Mouse (Mus musculus) kidney, embryonic 14.5 days (tissue): ENCODE data around the gene Gja5. TPM values are rescaled to one million over a fixed set of nuclear protein-coding genes. Genes with fewer than 3 reads are reported as not detected.

ENCODE experiments used
- ATAC-seq: fragments of 200-750 bp; cut with Nextera tagmentation; 2 replicates; pipeline ENCODE4 v1.8.0; 2017; ENCODE audit warnings: moderate number of reproducible peaks, mild to moderate bottlenecking, moderate TSS enrichment, moderate library complexity; ENCODE audit not compliant: low FRiP score, low TSS enrichment
- H3K27ac ChIP-seq: fragments of 300-500 bp; sonication (generic); 2 replicates; pipeline ENCODE4 v1.5.1; 2014; ENCODE audit warnings: low read depth, mild to moderate bottlenecking, low read length, moderate library complexity, mixed read lengths
- H3K27me3 ChIP-seq: fragments of 300-500 bp; sonication (generic); 2 replicates; pipeline ENCODE4 v1.6.1; 2014; ENCODE audit warnings: mild to moderate bottlenecking, low read length; ENCODE audit not compliant: control insufficient read depth, insufficient read depth
- H3K36me3 ChIP-seq: fragments of 300-500 bp; sonication (generic); 2 replicates; pipeline ENCODE4 v1.6.1; 2014; ENCODE audit warnings: low read length, mixed read lengths; ENCODE audit not compliant: control insufficient read depth, insufficient read depth
- H3K4me1 ChIP-seq: fragments of 300-500 bp; sonication (generic); 2 replicates; pipeline ENCODE4 v1.6.1; 2014; ENCODE audit warnings: low read length, mixed read lengths; ENCODE audit not compliant: control insufficient read depth, insufficient read depth
- H3K4me2 ChIP-seq: fragments of 300-500 bp; sonication (generic); replicated peaks from 2 replicates; pipeline ENCODE4 v1.6.1; 2014; ENCODE audit warnings: low read depth, mild to moderate bottlenecking, low read length
- H3K4me3 ChIP-seq: fragments of 300-500 bp; sonication (generic); 2 replicates; pipeline ENCODE4 v1.5.1; 2014; ENCODE audit warnings: mild to moderate bottlenecking, low read length
- H3K9ac ChIP-seq: fragments of 300-500 bp; sonication (generic); 2 replicates; pipeline ENCODE4 v1.6.1; 2014; ENCODE audit warnings: low read depth, mild to moderate bottlenecking, low read length, moderate library complexity
- H3K9me3 ChIP-seq: fragments of 300-500 bp; sonication (generic); 2 replicates; pipeline ENCODE4 v1.6.1; 2016; ENCODE audit warnings: low read length; ENCODE audit not compliant: control insufficient read depth
- WGBS: fragments of 180-500 bp; shearing (Covaris S2); extraction: QIAGEN DNeasy Blood & Tissue Kit; methylation state at CpG from one replicate; pipeline ENCODE4 v1.1.7; 2014; 5-methylcytosine and 5-hydroxymethylcytosine counted together
- polyA plus RNA-seq: library from polyadenylated mRNA; unstranded; fragments of >200 nt; fragmentation: Nextera tagmentation; extraction: Ambion mirVana; gene quantifications from 2 replicates; pipeline ENCODE4 v1.2.1, GENCODE M21; 2014

The Gja5 gene
- polyA plus RNA-seq, 1 experiment from 2014 or later, result 5.6 TPM

DNA sequence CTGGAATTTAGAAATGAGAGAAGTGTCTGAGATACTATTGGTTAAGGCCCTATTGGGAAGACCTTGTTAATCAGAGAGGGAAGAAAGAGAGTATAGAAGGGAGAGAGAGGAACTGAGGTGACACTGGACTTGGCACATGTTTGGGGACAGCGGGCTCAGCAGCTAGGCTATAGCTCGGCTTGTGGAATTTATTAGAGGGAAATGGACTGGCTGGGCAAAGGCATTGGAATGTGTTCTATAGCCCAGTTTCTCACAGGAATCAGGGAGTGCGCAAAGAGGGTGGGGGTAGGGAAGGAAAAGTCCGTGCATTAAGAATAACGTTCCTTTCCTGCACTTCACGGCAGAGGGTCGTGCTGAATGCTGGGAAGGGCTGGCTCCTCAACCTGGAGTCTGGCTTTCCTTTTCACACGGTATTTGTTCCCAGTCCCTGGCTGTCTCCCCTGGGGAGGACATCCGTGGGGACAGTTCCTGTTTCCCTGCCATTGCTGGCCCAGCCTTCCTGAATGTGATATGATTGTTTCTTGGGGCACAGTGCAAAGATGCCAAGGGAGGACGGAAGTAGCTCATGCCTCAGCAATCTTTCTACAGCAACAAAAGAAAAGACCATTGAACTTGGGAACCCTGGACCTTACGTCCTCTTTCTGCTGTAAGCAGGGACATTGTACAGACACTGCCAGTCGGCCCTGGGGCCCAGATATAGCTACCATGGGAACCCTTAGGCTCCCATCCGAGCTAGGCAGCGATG lies 49.2 kb downstream of the Gja5 start:
- Histone ChIP-seq H3K9ac (no peak overlapping the region), H3K4me2 (no peak overlapping the region), H3K36me3 (no peaks in the 10 kb centered on the region), H3K27ac (no peak overlapping the region), H3K4me1 (no peaks in the 10 kb centered on the region), H3K9me3 (no peaks in the 10 kb centered on the region), H3K27me3 (no peaks in the 10 kb centered on the region), H3K4me3 (no peak overlapping the region)
- WGBS, result 45% methylated on average over 14 of the region's 14 CpGs
- no peak for ATAC-seq

DNA sequence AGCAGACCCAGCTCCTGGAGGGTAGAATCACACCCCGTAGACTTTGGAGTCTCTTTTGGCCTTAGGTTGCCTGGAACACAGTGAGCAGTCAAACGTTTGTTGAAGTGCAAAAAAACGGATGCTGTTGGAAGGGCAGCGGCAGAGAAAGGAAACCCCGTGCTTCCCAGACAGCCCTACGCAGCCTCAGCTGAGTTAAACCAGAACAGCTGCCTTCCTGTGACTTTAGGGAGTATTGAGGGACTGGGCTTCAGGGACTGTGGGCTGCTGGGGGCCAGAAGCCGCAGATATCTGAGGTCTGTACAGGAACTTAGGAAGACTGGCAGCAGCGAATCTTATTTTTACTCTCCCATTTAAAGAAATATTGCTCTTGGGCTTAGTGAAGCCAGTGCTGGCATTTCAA lies 56.1 kb downstream of the Gja5 start:
- 50% methylated on average over 8 of the region's 8 CpGs for WGBS
- H3K9ac ChIP-seq, result no peak overlapping the region
- H3K4me2 ChIP-seq, result no peak overlapping the region
- no peaks in the 10 kb centered on the region for H3K36me3 ChIP-seq
- H3K4me3 ChIP-seq, result no peak overlapping the region
- no peaks in the 10 kb centered on the region for H3K9me3 ChIP-seq
- H3K27me3 ChIP-seq, result no peaks in the 10 kb centered on the region
- no peaks in the 10 kb centered on the region for H3K4me1 ChIP-seq
- ATAC-seq, result no peak
- H3K27ac ChIP-seq, result no peak overlapping the region

DNA sequence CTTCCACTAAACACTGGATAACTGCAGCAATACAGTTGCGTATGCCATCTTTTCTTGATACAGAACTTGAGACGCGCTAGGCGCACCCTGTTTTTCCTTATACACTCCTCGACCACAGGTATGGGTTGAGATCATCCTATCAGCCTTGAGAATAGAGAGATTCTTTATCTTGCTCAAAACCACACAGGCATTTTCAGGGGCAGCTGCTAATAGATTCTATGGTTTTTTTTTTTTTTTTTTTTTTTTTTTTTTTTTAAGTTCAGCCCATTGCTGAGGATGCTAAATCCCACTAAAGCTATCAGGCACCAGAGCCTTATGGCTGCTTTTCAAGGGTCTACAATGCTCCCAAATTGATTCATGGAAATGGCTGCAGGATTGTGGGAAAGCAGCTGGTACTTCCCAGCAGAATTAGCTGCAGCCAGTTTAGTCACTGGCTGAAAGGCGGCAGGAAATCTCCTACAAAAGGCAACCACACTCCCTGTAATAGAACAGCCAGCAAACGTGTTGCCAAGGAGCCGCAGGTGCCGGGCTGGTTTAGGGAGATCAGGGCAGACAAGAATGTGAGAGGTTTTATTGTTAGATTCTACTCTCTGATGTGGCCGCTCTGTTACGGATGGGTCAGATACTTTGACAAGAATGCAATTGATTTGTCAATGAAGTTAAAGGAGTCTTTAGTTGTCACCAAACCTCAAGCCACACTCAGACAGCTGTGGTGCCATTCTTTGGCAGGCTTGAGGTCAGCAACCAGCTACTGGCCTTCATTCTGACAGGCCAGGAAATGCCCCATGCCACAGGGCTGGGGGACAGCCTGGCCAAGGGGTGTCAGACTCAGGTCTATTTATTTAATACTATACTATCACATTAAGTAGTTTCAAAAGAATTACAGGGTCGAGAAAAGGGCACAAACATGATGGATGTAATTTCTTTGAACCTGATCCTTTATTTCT lies 58.9 kb downstream of the Gja5 start:
- no peak for ATAC-seq
- 59% methylated on average over 12 of the region's 12 CpGs for WGBS
- H3K4me1 ChIP-seq, result no peaks in the 10 kb centered on the region

GRCm38 (mm10) chr3:96970986-96971385 lies 66.5 kb downstream of the Gja5 start:
- no peaks in the 10 kb centered on the region for H3K4me1 ChIP-seq
- no peak overlapping the region for H3K27ac ChIP-seq
- H3K4me3 ChIP-seq, result no peak overlapping the region
- no peaks in the 10 kb centered on the region for H3K9me3 ChIP-seq
- H3K4me2 ChIP-seq, result no peak overlapping the region
- no peak overlapping the region for H3K9ac ChIP-seq
- H3K36me3 ChIP-seq, result no peaks in the 10 kb centered on the region
- H3K27me3 ChIP-seq, result no peaks in the 10 kb centered on the region
- no peak for ATAC-seq
- 36% methylated on average over 7 of the region's 7 CpGs for WGBS

More for the DNA sequence above, 58.9 kb downstream of the Gja5 start:
- Histone ChIP-seq H3K9me3 (no peaks in the 10 kb centered on the region), H3K27ac (no peak overlapping the region), H3K27me3 (no peaks in the 10 kb centered on the region), H3K36me3 (no peaks in the 10 kb centered on the region), H3K4me2 (no peak overlapping the region), H3K4me3 (no peak overlapping the region), H3K9ac (no peak overlapping the region)

GRCm38 (mm10) chr3:96974467-96974866 lies 70.0 kb downstream of the Gja5 start:
- Histone ChIP-seq H3K9me3 (no peaks in the 10 kb centered on the region), H3K4me1 (no peaks in the 10 kb centered on the region), H3K27me3 (no peaks in the 10 kb centered on the region), H3K4me3 (no peak overlapping the region), H3K36me3 (no peaks in the 10 kb centered on the region), H3K9ac (no peak overlapping the region), H3K27ac (no peak overlapping the region), H3K4me2 (no peak overlapping the region)
- no peak for ATAC-seq
- WGBS, result 67% methylated on average over 7 of the region's 7 CpGs

DNA sequence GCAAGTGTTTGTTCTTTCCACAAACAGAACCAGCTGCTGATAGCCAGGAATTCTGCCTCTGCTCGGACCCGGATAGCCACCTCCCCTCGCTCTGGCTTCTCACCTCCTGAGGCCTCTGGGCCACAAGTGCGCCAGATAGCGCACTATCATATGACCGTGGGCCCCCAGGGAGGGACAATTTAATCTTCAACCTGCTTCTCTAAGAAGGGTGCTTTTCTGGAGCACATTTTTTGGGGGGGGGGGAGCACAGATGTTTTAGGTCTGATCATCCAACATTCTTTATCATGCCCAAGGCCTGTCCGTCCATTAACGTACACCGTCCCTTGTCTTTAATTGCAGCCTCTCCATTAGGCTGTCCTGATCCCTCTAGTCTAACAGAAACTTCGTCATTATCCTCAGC lies 71.1 kb downstream of the Gja5 start:
- 89% methylated on average over 10 of the region's 10 CpGs for WGBS
- H3K9ac ChIP-seq, result no peak overlapping the region
- no peak overlapping the region for H3K27ac ChIP-seq
- no peak overlapping the region for H3K4me2 ChIP-seq
- no peaks in the 10 kb centered on the region for H3K9me3 ChIP-seq
- H3K4me1 ChIP-seq, result no peaks in the 10 kb centered on the region
- no peaks in the 10 kb centered on the region for H3K36me3 ChIP-seq
- ATAC-seq, result no peak
- H3K4me3 ChIP-seq, result no peak overlapping the region
- H3K27me3 ChIP-seq, result no peaks in the 10 kb centered on the region

DNA sequence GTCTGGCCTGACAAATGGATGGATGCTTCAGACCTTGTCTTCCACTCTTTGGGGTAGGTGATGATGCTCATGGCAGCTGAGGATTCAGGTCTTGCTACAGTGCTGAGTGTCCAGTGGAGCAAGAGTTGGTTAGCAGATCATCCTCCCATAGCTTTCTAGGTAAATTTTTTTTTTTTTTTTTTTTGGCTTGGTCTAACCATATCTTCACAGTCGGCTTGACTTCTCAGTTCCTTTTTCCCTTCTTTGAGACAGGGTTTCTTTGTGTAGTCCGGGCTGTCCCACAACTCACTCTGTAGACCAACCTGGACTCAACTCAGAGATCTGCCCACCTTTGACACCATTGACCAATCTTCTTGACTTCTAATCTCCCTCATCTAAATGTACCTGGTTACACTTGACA lies 73.0 kb downstream of the Gja5 start:
- Histone ChIP-seq H3K4me2 (no peak overlapping the region), H3K36me3 (no peaks in the 10 kb centered on the region), H3K27ac (no peak overlapping the region), H3K9ac (no peak overlapping the region), H3K4me1 (no peaks in the 10 kb centered on the region), H3K9me3 (no peaks in the 10 kb centered on the region), H3K4me3 (no peak overlapping the region), H3K27me3 (no peaks in the 10 kb centered on the region)
- WGBS, result 89% methylated on average over 2 of the region's 2 CpGs
- no peak for ATAC-seq

GRCm38 (mm10) chr3:96978469-96978868 lies 74.0 kb downstream of the Gja5 start:
- ATAC-seq, result no peak

DNA sequence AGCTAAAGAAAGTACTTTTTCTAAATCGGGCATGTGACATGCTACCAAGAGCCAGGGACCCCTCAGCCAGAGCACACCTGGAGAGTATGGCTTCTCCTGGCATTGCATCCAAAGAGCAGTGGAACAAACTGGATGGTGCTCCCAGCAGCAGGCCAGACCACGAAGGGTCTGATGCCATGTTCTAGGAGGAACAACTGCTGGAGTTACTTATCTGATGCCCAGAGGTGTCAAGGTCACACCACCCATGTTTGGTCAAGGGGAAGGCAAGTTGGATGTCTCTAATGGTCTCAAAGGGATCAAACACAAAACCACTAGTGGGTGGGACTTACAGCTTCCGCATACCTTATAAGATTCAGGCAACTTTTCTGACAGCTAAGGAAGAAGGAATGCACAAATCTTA lies 74.5 kb downstream of the Gja5 start:
- no peak overlapping the region for H3K9ac ChIP-seq
- H3K4me3 ChIP-seq, result no peak overlapping the region
- no peak overlapping the region for H3K27ac ChIP-seq
- no peaks in the 10 kb centered on the region for H3K4me1 ChIP-seq
- H3K4me2 ChIP-seq, result no peak overlapping the region
- H3K9me3 ChIP-seq, result no peaks in the 10 kb centered on the region
- no peaks in the 10 kb centered on the region for H3K27me3 ChIP-seq
- no peak for ATAC-seq
- WGBS, result 86% methylated on average over 3 of the region's 3 CpGs
- H3K36me3 ChIP-seq, result no peaks in the 10 kb centered on the region

More at GRCm38 (mm10) chr3:96978469-96978868, 74.0 kb downstream of the Gja5 start:
- no peaks in the 10 kb centered on the region for H3K4me1 ChIP-seq
- no peaks in the 10 kb centered on the region for H3K36me3 ChIP-seq
- no peak overlapping the region for H3K27ac ChIP-seq
- no peak overlapping the region for H3K4me2 ChIP-seq
- WGBS, result 27% methylated on average over 6 of the region's 6 CpGs
- H3K27me3 ChIP-seq, result no peaks in the 10 kb centered on the region
- no peak overlapping the region for H3K4me3 ChIP-seq
- H3K9me3 ChIP-seq, result no peaks in the 10 kb centered on the region
- no peak overlapping the region for H3K9ac ChIP-seq
